Mouse (Mus musculus): ENCODE results near the gene Ppp6r2.

Gene Ppp6r2

DNA sequence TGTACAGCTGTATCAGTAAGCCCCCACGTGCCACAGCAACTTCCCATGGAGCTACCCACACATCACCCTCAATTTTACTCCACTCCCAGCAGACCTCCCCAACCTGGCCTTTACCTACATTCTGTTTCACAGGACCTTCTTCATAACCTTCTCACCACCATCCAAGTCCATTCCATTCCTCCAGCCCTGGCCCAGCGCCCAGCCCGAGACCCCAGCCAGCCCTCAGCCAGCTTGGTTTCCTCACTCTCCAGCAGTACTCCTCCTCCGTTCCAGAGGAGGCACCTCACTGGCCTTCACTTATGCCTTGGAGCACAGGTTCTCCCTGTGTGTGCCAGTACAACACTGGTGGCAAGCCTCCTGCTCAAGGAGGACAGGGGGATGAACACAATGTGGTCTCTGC, 102.0 kb downstream of the Ppp6r2 start:
- no peak for DNase-seq (ENCODE audit: low read depth)

DNA sequence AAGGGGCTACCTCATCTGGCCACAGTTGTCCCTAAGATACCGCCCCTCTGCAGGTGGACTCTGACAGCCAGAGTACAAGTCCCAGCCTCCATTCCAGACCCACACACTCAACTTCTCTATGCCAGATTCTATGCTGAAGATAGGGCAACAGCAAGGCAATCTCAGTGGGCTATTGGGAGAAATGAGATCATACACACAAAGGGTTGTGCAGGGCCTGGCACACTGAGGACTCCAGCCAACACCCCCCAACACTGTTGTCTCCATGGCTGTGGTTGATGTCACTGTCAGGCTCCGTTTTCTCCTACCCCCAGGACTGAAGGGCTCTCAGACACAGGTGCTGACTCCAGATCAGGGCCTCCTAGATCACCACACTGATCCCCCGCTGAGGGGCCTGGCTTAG, 102.8 kb downstream of the Ppp6r2 start:
- no peak for DNase-seq (ENCODE audit: low read depth)

DNA sequence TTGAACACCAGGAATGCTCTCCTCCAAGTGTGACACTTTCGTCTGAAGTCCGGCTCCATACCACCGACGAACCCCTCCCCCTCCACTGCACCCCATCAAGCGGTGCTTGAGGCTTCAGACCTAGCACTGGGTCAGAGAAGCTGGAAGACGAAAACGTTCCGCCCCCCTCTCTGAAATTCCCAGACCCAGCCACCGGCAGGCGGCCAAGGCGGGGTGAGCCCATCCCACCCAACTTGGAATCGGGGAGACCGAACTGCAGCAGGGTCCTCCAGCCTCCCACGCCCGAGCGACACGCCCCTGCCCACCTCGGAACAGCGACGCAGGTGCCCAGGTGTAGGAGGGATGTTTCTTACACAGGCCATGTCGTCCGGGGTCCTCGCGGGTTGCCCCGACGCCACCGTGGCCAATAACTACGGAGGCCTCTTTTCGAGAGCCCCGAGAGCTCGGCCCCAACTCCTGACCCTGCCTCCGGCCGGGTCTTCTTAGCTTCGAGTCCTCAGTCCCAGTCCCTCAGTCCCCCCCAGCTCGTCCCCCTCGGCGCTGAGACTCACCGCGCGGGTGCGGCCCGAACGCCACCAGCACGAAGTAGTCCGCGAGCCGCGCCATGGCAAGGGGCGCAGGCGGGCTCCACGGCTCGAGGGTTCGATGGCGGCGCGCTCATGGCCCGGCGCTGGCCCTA, 103.3 kb downstream of the Ppp6r2 start:
- DNase-seq (ENCODE audit: low read depth), result no peak

GRCm38 (mm10) chr15:89315190-89315731, 103.9 kb downstream of the Ppp6r2 start, which contains the start of gene Sbf1:
Gene Sbf1 (minus strand): TSS chr15:89315311.
- peak; percentile 94 for DNase-seq (ENCODE audit: low read depth)

DNA sequence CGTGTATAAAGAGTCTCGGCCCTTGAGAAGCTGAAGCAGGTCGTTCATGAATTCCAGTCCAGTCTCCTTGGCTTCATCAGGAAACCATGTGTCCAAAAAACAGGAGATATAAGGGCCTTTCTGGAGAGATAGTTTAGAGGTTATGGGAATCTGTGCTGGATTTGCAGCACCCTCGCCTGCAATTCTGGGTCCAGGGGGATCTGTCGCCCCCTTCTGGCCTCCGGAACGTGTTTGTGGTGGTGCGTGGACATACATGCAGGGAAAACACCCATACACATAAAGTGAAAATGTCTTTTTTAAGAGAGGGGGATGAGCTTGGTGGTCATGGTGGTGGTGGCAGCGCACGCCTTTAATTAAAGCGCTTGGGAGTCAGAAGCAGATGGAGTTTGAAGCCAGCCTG, 104.8 kb downstream of the Ppp6r2 start:
- no peak for DNase-seq (ENCODE audit: low read depth)

GRCm38 (mm10) chr15:89321264-89321663, 109.9 kb downstream of the Ppp6r2 start:
- DNase-seq (ENCODE audit: low read depth), result no peak

DNA sequence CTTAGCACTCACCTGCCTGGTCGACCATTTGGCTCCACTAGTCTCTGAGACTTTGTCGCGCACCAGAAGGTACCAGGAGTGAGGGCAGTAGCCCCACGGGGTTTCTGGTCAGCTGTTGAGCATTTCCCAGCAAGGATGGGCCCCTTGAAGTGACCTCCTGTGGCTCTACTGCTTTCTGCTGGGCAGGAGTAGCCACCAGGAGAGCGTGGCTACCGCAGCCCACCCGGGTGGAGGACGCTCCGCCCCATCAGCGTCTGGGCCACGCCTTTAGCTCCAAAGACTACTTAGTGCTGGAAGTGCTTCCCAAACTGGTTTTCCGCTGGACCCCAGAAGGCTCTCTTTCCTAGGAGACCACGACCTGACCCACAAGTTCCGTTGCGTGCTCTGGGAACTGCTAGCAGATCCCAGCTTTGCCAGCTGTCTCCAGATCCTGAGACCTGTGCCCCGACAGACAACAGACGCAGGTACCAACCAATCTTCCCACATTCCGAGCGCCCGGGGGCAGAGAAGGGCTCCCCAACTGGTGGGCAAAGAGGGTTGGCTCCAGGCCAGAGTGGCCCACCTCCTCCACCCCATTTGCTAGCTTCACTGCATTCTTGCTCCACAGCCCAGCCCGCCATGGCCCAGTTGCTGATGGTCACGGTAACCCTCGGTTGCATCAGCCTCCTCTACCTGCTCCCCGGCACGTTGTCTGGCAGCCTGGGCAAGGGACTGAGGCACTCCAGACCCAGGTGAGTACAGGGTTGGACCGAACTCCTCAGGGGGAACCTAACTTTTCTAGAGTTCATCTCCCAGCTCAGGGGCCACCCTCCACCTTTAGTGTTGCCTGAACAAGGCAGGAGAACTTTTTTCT, 111.5 kb downstream of the Ppp6r2 start, which contains the start of gene Adm2:
Adm2 (plus strand) TSS at position 51 of the 853 bp plus-strand sequence.
- DNase-seq (ENCODE audit: low read depth), result no peak

- no peak for DNase-seq (ENCODE audit: low read depth)
Measured at GRCm38 (mm10) chr15:89323656-89324055, 112.3 kb downstream of the Ppp6r2 start.

GRCm38 (mm10) chr15:89326441-89326840, 115.1 kb downstream of the Ppp6r2 start:
- DNase-seq (ENCODE audit: low read depth), result no peak

GRCm38 (mm10) chr15:89334271-89334670, 122.9 kb downstream of the Ppp6r2 start, which contains the start of gene Miox:
Gene Miox (plus strand): TSS chr15:89334398.
- no peak for DNase-seq (ENCODE audit: low read depth)

DNA sequence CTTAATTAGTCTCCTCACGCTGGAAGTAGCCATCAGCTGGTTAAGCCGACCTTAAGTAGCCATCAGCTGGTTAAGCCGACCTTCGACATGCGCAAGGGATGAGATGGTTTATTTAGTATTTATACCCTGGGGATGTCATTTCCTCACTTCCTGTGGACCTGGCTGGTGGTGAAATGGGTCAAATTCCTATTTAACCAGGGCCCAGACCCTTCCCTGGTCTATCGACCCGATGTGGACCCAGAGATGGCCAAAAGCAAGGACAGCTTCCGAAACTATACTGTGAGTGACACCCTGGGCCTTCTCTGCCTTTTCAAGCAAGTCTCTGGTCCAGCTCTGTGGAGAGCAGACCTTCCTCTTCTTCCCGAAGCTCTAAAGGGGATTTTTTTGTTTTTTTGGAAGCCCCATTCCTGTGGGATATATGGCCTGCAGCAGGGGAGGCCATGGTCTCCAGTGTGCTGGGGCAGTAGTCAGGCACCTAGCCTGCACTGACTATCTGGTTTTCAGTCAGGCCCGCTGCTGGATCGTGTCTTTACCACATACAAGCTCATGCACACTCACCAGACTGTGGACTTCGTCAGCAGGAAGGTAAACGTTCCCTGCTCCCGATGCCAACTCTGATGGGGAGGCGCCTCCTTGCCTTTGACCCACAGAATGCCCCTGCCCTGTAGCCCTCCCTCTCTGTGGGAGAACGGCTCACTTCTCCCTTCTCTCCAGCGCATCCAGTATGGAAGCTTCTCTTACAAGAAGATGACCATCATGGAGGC, 123.6 kb downstream of the Ppp6r2 start:
- no peak for DNase-seq (ENCODE audit: low read depth)

- no peak for DNase-seq (ENCODE audit: low read depth)
Measured at GRCm38 (mm10) chr15:89336422-89336821, 125.1 kb downstream of the Ppp6r2 start.
